Mouse (Mus musculus) T-helper 1 cell (primary cell): ENCODE results near the gene Pigf.

Experiments used
- in situ Hi-C: fragments of 300-600 bp; cut with MboI, MseI; formaldehyde crosslinking; loops from one replicate; pipeline ENCODE4 v1.15.1; 2025; ENCODE audit warnings: high pct_unique_total_duplicates

Pigf gene

DNA sequence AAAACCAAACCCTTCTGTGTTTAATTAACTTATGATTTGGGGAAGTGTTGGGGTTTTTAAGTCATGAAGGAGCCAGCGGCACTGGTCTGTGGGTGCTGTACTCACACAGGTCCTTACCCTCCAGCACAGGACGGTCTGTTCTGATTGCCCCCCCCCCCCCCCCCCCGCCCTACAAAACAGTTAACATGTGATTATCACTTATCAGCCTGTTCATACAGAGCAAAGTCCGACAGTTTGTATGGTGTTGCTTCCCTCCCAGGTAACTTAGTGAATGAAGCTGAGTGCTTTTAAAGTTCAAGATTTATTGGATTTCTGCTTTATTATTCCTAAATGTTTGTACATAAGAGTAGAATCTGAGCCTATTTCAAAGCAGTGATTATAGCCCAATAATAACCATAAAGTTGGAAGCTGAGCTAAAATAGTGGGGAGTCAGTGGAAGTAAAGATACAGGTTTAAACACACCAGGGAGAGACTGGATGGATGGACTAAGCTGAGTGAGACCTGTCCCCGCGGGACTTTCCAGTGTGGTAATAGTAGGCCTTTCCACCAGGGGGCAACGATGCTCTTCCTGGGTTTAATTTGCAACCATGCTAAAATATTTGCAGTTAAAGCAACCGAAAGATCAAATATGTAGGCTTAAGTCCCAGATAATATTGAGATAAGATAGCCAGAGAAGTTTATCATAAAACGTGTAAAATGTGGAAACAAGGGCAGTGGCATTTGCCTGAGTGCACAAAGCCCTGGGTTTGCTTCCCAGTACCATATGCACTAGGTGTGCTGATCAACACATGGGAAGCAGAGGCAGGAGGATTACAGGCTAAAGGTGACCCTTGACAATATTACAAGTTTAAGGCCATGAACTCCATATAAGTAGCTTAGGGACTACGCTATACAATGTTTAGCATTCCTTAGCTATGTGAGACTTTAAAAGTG lies 11.2 kb upstream of the Pigf start:
- in situ Hi-C loops = no loop called here

DNA sequence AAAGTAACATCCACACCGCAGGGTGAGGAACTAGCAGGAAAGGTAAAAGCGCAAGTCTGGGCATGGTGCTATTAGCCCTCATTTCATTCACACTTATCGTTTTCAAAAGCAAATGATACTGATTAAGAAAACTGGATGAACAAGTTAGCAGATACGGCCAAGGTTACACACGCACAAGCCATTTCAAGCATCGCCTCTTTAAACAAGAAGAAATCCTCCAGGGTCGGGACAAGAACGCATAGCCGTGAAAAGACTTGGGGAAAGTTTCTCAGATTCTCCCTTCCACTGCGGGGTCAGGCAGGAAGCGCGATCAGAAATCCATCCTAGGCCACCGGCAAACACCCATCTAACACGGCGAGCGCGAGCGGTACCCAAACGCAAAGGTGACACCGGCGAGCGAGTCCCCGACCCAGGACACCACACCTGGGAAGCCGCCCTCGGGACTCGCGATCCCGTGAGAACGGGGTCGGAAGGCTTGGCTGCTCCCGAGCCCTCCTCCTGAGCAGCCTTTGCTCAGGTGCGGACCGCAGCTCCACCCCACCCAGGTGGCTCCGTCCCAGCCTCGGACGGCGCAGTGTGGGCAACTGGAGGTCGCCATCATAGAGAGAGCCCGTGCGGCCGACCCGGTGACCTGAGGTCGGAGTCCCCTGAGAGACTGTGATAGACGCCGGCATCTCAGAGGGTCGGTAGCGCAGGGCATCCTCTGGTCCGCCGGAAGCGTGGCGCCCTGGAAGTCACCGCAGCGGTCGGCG lies 539 bp downstream of the Pigf start:
- in situ Hi-C loops = no loop called here

DNA sequence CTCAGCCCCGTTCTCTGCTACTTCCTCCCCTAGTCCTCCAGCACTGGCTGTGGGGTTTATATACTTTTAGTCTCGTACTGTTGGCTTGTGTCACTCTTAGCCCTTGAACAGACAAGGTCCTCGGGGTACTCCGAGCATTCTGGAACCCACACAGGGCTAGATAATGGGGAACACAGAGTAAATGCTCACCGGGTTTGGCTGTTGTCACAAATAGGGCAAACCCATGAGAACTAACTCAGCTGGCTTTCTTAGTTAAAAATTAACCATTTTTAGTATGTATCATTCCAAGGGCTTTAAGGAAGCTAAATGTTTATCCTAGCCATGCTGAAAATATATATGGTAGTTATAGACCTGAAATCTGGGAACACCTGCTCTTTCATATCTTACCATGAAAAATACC lies 5.5 kb downstream of the Pigf start:
- in situ Hi-C loops = no loop called here

DNA sequence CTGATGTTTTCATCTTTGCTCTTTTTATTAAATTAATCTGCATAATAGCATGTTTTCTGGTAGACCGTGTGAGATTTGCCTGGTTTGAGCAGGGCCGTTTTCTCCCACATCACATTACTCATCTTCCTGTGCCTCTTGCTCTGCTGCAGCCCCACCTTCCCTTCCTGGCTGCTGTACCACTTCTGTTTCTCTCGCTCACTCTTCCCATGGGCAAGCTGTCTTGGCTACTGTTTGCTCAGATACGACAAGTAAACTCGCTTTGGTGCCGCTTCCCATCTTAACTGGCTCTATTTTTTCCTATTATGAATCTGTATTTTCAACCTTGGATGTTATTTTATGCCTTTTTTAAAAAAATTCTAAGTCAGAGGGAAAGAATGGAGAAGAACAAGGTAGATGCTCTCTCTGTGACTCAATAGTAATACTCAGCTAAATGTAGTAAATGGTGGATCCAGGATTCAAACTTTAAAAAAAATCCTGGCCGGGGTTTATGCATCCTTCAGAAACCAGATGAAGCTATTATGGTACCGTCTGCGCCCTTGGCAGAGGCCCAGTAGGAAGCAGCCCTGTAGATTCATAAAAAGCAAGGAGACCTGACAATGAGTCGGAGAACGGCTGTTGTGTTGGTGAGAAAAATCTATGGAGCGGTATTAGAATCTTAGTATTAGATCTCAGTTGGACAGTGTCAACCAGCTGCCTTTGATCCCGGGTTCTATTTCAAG lies 13.7 kb downstream of the Pigf start:
- in situ Hi-C loops = no loop called here

DNA sequence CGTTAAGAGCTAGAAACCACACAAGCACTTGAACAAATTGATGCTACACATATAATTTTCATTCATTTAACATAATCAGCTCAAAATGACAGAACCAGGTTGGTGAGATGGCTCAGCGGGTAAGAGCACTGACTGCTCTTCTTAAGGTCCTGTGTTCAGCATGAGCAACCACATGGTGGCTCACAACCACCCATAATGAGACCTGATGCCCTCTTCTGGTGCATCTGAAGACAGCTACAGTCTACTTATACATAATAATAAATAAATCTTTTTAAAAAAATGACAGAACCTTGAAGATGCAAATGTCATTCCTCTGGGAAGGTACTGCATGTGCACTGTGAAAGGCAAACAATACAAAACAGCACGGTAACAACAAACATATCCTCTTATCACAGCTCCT lies 16.3 kb downstream of the Pigf start:
- in situ Hi-C loops = no loop called here

DNA sequence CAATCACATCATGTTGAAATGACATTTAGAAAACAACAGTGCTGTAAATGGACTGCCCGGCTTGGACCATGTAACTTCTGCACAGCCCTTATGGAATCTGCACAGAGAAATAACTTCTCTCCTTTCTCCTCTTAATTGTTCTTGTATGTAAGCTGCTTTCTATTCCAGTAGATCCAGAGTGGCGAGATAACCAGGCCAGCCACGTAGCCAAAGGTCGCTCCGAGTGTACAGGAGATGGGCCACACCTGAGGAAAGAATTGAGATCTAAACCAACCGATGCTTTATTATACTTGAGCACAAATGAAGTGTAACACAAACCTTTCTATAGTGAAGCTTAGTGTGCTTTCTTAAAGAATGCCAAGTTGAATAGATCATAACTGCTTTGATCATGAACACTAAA lies 27.9 kb downstream of the Pigf start:
- in situ Hi-C loops = no loop called here

DNA sequence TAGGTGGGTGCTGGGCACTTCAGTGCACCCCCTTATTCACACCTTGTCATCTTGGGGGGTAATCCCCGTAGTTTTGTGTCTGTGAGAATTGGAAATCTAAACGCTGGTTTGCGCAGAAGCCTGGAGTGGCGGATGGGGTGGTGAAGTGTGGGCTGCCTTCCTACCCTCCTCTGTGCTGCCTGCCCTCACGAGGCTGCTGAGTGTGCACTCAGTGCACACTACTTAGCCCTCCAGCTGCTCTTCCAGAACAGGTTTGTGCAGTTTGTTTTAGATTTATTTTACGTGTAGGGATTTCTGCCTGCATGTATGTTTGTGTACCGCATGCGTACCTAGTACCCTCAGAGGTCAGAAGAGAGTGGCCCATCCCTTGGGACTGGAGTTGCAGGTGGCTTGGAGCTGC lies 33.9 kb downstream of the Pigf start:
- in situ Hi-C loops = no loop called here

DNA sequence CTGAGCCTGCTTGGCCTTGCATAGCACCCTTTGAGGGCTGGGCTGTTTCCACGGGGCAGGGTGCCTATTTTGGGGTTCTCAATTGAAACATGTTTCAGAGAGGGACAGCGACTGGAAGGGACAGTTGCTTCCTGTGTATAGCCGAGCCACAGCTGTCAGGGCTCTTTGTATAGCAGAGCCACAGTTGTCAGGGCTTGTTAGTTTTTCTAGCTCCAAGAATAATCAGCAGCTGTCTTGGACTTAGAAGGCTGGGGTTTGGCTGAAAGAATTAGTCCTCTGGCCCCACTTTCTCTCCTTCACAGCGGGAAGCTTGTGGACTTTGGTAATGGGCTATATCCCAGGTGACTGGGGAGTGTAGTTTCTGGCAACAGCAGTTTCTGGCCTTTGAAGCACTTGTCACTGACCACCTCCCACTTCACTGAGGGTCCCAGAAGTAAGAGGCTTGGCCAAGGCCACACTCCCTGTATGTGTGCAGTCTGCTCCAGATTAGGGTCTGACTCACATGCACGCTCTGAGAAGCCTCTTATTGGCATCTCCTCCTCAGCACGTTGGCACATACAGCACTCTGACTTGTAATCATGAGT lies 36.5 kb downstream of the Pigf start:
- in situ Hi-C loops = no loop called here

DNA sequence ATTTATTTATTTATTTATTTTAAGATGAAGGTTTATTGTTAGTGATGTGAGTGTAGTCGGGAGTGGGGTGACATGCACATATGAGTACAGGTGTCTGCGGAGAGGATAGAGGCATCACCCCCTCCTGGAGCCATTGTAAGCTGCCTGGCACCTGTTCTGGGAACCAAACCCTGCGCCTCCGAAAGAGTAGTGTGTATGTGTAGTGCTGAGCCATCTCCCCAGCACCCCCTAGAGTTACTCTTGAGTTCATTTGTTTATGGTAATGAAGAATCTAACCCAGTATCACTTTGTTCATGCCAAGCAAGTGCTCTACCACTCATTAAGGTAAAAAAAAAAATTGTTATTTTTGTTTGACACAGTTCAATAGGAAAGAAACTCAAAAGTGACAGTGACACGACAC lies 37.0 kb downstream of the Pigf start:
- in situ Hi-C loops = no loop called here

DNA sequence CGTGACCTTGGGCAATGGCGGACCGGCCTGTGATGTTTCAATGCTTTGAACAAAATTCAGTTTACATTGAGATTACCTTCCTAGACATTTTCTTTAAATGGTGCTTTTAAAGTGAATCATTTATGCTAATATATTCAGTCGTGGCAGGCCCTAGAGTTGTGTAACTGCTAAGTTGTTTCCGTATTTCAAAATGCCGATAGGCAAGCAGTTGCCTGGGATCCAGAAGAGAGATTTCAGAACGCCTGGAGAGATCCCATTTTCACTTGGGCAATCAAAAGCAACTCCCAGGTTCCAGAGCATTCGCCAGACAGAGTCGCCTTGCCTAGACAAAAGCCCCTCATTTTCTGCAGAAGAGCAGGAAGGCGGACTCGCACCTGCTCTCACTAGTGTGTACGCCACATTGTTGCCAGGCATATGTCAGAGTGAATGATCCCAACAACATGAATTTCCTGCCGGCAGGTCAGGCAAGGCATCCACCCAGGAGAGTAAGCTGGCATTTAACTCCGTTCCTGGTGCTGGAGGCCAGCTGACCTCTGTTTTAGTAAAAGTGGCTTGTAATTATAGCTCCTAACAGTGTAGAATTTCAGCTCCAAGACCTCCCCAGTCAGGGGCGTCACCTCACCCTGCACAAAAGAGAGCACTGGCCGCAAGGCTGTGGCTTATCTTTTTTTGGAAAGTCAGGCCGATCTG lies 38.6 kb downstream of the Pigf start:
- in situ Hi-C loops = no loop called here

DNA sequence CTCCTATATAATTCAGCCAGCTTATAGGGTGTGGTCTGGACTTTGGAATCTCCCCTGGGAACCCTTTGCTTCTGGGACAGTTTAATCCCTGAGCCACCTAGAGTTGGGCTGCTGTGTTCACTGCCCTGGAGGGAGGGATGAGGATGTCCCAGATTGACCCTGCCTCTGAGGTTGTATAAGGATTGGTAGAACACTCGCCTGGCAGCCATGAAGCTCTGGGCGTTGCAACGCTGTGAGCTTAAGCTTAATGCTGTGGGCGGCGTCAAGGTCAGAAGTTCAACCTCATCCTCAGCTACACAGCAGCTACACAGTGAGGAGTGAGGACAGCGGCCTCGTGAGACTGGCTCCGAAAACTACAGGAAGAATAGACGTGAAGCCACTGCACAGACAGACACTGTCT lies 42.7 kb downstream of the Pigf start:
- in situ Hi-C loops = no loop called here

DNA sequence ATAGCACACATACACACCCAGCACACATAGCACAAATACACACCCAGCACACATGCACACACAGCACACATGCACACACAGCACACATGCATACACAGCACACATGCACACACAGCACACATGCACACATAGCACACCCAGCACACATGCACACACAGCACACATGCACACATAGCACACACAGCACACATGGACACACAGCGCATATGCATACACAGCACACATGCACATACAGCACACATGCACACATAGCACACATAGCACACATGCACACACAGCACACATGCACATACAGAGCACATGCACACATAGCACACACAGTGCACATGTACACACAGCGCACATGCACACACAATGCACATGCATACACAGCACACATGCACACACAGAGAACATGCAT lies 43.5 kb downstream of the Pigf start:
- in situ Hi-C loops = no loop called here

DNA sequence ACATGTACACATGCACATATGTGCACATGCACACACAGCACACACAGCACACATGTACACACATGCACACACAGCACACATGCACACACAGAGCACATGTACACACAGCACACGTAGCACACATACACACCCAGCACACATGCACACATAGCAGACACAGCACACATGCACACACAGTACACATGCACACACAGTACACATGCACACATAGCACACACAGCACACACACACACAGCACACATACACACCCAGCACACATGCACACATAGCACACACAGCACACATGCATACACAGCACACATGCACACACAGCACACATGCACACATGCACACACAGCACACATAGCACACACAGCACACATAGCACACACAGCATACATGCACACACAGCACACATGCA lies 44.0 kb downstream of the Pigf start:
- in situ Hi-C loops = no loop called here

DNA sequence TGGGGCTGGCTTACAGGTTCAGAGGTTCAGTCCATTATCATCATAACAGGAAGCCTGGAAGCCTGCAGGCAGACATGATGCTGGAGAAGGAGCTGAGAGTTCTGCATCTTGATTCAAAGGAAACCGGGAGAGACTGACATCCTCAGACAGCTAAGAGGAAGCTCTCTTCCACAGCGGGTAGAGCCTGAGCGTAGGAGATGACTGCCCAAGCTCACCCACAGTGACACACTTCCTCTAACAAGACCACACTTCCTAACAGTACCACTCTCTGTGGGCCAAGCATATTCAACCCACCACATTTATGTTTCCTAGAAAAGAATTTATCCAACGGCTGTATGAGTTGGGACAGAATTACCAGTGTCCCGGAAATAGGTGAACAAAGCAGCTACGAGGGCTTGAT lies 46.7 kb downstream of the Pigf start:
- in situ Hi-C loops = loop anchor here (5.0 kb wide), 1 partner anchor 51 kb away; no protein-coding TSS in a partner anchor

DNA sequence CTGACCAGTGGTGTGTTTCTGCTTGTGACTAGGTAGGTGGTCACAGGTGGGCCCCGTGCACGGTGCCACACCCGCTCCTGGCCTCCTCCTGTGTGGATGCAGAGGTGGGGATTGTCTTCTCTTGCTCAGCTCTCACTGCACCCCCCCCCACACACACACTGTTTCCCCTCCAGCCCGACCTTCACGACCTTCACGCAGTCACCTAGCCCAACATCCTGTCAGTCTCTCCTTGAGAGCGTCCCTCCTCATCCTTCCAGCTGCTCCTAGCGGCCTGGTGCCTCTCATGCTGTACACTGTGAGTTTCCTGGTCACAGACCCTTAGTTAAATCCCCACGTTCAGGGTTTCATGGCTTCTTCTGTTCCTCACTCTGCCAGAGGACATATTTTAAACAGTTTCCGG lies 48.8 kb downstream of the Pigf start:
- in situ Hi-C loops = loop anchor here (5.0 kb wide), 1 partner anchor 49 kb away; no protein-coding TSS in a partner anchor

DNA sequence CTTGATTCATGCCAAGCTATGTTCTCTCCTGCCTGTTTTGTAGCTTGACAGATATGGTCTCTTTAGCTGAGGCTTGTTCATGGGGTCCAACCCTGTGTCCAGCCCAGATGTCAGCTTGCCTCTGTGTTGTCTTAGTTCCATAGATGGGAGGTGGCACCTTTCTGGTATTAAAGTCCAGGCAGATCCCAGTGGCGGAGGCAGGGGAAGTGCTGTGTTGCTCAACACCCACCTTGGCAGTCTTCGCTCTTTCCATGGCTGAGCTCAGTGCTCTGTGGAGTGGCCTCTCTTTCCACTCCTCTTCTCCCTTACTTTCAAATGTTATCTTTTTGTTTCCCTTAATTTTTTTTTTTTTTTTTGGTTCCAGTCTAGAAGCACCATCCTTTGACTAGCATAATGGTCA lies 52.1 kb downstream of the Pigf start:
- in situ Hi-C loops = no loop called here

DNA sequence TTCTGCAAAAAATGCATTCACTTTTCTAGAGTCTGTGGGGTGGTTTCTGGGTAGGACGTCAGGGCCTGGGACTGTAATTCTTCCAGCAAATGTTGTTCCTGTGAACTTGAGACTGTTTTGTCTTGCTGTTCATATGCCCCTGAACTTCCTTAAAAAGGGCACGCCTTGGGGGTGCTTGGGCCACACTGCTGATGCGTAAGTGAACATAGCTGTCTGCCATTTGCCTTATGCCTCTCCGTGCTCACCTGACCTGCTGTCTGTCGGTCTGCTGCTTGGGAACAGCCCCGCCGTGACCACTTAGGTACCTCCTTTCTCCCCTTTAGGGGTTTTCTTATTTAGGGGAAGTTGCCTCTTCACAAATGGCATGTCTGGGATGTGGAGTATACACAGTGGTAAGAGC lies 53.3 kb downstream of the Pigf start:
- in situ Hi-C loops = no loop called here

DNA sequence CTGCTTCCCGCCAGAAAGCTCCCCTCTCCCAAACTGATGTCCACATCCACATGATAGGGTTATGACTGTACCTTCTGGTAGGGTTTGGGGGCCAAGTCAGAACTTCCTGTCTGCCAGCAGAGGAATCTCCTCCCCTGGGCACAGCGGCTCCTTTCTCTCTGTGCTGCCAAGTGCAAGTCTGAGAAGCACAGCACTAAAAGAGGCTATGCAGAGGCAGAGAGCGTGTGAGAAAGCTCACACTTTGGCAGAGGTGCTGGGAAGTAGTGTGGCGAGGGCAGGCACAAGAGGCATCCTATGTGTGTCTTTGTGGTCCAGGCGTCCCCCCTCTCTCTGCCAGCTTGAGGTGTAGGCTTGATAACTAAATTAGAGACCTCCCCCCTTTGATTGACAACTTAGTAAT lies 54.2 kb downstream of the Pigf start:
- in situ Hi-C loops = no loop called here

DNA sequence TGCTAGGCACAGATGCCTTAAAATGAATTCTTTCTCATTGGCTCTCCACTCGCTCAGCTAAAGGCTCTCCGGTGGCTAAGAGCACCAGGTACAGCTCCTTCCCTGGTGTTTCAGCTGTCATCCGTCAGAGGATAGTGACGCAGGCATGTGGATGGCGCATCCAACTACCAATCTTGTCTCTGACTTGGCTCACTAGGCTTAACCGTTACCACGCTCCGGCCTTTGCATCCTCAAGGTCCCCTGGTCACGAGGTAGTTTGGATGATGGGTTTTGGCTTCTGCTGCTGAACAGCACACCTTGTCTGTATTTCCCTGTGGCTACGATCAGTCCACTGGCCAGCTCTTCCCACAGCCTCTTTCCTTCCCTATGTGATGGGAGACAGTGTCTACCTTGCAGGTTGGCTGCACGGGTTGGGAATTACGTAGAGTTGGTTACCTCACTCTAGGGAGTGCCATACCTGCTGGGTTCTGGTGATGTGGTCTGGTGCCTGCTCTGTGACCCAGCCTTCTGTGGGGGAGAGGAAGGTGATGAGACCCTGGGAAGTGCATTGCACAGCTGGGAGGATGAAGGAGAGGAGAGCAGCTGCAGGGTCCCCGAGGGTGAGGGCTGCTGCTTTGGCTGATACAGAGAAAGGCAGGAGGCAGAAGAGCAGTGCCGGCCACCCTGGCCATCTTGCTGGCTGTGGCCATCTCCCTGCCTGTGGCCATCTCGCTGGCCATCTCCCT lies 55.0 kb downstream of the Pigf start:
- in situ Hi-C loops = no loop called here

DNA sequence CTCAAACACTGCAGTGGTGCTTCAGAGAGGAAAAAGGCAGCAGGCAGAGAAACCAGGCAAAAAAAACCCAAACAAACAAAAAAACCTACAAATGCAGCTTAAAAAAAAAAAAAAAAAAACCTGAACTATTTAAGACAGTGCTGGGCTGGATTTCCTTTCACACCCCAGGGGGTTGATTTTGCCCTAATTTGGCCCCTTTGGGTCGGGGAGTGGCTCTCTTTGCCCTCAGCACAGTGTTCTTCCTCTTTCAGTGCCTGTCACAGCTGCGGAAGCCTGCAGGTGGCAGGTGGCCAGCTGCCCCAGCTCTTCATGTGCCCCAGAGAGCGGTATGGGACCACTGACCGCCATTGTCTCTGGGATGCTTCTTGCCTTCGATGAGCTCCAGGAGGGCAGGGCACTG lies 55.6 kb downstream of the Pigf start:
- in situ Hi-C loops = no loop called here

DNA sequence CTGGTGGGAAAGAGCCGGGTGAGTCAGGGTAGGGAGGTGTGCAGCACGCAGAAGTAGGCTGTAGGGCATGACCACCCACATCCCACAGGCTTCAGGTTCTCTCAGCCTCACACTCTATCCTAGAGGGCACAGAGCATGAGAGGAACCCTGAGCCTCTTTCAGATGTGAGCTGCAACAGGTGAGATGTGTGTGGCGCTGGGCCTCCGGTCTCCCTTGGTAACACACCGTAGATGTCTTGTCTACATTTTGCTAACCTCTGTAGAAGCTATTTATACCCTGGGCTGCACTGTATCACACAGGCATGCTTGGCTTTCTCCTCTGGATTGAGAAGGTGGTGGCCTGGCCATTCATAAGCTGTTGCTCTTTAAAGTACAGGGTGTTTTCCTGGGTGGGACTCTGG lies 56.6 kb downstream of the Pigf start:
- in situ Hi-C loops = no loop called here
